Mouse (Mus musculus): Measurements from ENCODE around the gene Mthfd1l. TPM values are rescaled to one million over a fixed set of nuclear protein-coding genes. Genes with fewer than 3 reads are reported as not detected.
A peak's percentile ranks its signal among the peaks of the same experiment; 100 is the strongest.
"Not testable (repeated sequence)": the region's sequence is repeated elsewhere in the genome, so short reads cannot be mapped to it uniquely, and the experiment has no call there.

Gene Mthfd1l
- polyA plus RNA-seq, 1 experiment from 2014 or later = 8.3 TPM

DNA sequence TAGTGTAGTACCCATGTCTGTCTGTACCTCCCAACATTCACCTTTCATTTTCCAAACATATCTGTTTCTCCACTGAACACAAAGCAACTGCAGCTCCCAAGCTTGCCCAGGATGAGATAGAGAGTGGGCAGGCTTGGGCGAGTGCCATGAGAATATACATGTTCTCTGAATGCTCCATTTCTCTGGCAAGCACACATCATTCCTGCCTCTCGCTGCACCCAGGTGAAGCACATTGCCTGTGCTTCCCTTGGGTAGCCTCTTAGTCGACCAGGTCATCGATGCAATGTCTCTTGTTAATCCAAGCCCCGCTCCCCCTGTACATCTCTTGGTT lies 140.4 kb downstream of the Mthfd1l start:
- H3K36me3 ChIP-seq = no peaks in the 10 kb centered on the region
- no peaks in the 10 kb centered on the region for H3K27me3 ChIP-seq
- 95% methylated on average over 5 of the region's 5 CpGs for WGBS
- no peak overlapping the region for H3K27ac ChIP-seq
- ATAC-seq (ENCODE audit: insufficient number of reproducible peaks, low FRiP score, low TSS enrichment, low read depth) = no peak
- H3K9ac ChIP-seq = no peak overlapping the region
- H3K4me1 ChIP-seq = peaks cover 6% of the 10 kb centered on the region
- H3K9me3 ChIP-seq = no peaks in the 10 kb centered on the region
- no peak overlapping the region for H3K4me3 ChIP-seq
- no peak overlapping the region for H3K4me2 ChIP-seq

DNA sequence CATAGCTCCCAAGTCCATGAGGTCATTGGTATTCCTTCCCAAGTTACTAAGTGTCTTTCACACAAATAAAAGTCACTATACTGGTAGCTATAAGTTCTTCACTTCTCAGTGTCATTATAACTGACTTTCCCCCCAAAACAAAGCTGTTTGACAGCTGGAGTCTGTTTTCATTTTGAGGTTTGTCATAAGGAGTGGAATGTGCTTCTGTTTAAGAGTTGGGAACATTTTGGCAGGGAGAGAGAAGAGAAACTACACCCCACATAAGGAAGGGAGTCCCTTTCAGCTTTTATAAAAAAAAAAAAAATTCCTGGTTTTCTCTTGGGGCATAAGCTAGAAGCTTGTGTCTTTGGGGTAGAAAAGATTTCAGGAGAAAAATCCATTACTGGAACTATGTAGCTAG lies 143.7 kb downstream of the Mthfd1l start:
- peaks cover 9% of the 10 kb centered on the region for H3K4me1 ChIP-seq
- no peak overlapping the region for H3K9ac ChIP-seq
- H3K4me2 ChIP-seq = peak overlapping the region; percentile 8; the same call in 1 of the 2 replicates
- H3K36me3 ChIP-seq = no peaks in the 10 kb centered on the region
- ATAC-seq (ENCODE audit: insufficient number of reproducible peaks, low FRiP score, low TSS enrichment, low read depth) = no peak
- peak overlapping the region; percentile 69 for H3K27ac ChIP-seq
- H3K4me3 ChIP-seq = no peak overlapping the region
- no peaks in the 10 kb centered on the region for H3K9me3 ChIP-seq
- H3K27me3 ChIP-seq = no peaks in the 10 kb centered on the region

DNA sequence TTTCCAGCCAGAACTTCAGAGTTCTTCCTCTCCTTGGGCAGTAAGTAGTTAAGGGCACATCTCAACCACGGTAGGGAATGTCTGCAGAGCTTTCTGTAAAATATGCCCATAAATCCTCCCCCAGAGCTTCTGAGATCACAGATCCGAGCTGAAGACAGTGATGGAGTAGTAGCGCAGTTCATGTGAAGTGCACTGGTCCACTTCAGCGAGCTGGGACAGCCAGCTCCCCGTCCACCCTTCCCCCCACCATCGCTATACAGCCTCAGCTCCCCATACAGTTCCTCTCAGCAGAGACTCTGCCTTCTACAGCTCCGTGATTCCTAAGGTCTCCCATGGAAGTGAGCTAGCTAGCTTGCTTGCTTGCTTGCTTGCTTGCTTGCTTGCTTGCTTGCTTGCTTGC lies 144.2 kb downstream of the Mthfd1l start:
- no peaks in the 10 kb centered on the region for H3K9me3 ChIP-seq
- H3K36me3 ChIP-seq = no peaks in the 10 kb centered on the region
- 9% methylated on average over 7 of the region's 7 CpGs for WGBS
- no peak for ATAC-seq (ENCODE audit: insufficient number of reproducible peaks, low FRiP score, low TSS enrichment, low read depth)
- no peaks in the 10 kb centered on the region for H3K27me3 ChIP-seq
- peak overlapping the region; percentile 8; the same call in 1 of the 2 replicates for H3K4me2 ChIP-seq
- H3K4me1 ChIP-seq = peaks cover 9% of the 10 kb centered on the region
- peak overlapping the region; percentile 69 for H3K27ac ChIP-seq
- H3K9ac ChIP-seq = no peak overlapping the region
- no peak overlapping the region for H3K4me3 ChIP-seq

DNA sequence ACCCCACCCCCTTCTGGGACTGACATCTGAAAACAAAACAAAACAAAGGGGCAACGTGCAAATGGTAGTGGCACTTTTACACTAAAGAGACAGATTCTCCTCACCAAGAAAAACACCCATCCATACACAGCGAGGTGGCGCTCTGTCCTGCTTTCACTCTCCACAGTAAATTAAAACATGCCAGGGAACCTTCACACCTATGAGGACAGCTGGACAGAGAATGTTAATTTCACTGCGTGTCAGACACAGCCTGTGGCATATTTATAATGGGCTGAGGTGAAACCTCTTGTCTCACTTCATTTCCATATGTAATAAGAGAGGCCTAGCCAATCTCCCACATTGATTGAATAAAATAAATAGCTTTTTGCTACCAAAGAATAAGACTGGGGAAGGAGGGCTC lies 146.4 kb downstream of the Mthfd1l start:
- ATAC-seq (ENCODE audit: insufficient number of reproducible peaks, low FRiP score, low TSS enrichment, low read depth) = no peak
- 76% methylated on average over 4 of the region's 4 CpGs for WGBS
- H3K27me3 ChIP-seq = no peaks in the 10 kb centered on the region

DNA sequence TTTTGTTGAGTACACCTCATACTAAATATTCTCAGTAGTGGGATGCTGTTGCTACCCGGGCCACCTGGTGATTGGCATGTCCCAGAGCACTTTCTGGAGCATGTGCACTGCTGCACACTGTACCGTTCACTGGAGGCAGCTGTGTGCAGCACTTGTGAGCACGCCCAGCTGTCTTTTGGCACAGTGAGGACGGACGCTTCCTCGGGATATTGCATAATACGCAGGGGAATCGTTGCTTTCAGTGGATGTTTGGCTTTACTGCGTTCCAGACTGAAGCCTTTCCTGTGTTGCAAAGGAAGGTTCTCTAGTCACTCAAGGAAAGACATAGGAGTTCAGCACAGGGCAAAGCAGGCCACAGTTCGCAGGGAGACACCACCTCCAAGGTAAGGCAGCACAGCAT lies 147.8 kb downstream of the Mthfd1l start:
- no peaks in the 10 kb centered on the region for H3K27me3 ChIP-seq
- H3K9me3 ChIP-seq = no peaks in the 10 kb centered on the region
- H3K4me3 ChIP-seq = no peak overlapping the region
- no peak for ATAC-seq (ENCODE audit: insufficient number of reproducible peaks, low FRiP score, low TSS enrichment, low read depth)
- H3K4me2 ChIP-seq = no peak overlapping the region
- no peak overlapping the region for H3K9ac ChIP-seq
- H3K27ac ChIP-seq = no peak overlapping the region
- H3K36me3 ChIP-seq = no peaks in the 10 kb centered on the region
- H3K4me1 ChIP-seq = peaks cover 13% of the 10 kb centered on the region
- 62% methylated on average over 10 of the region's 10 CpGs for WGBS

More for the DNA sequence above, 146.4 kb downstream of the Mthfd1l start:
- H3K9me3 ChIP-seq = no peaks in the 10 kb centered on the region
- H3K4me2 ChIP-seq = no peak overlapping the region
- H3K9ac ChIP-seq = no peak overlapping the region
- no peak overlapping the region for H3K4me3 ChIP-seq
- H3K27ac ChIP-seq = no peak overlapping the region
- no peaks in the 10 kb centered on the region for H3K36me3 ChIP-seq
- peaks cover 9% of the 10 kb centered on the region for H3K4me1 ChIP-seq

DNA sequence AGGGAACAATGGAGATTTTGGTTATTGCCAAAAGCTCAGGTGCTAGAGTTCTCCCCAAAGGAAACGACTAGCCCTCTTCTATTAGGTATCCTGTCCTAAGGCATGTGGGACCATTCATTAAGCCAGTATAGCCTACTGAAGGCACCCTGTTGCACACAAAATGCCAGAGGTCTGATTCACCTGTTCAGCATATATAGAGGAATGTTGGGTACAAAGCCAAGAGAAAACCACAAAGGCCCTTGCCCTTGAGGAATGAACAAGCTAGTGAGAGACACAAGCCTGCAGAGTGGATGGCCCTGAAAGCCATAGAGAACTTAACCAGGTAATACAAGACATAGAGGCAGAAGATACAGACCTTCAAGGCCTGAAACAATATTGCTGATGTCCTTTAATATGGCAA lies 148.3 kb downstream of the Mthfd1l start:
- H3K27me3 ChIP-seq = no peaks in the 10 kb centered on the region
- 83% methylated on average over 1 of the region's 1 CpGs for WGBS
- H3K9me3 ChIP-seq = no peaks in the 10 kb centered on the region
- H3K27ac ChIP-seq = no peak overlapping the region
- H3K4me3 ChIP-seq = no peak overlapping the region
- no peaks in the 10 kb centered on the region for H3K36me3 ChIP-seq
- no peak for ATAC-seq (ENCODE audit: insufficient number of reproducible peaks, low FRiP score, low TSS enrichment, low read depth)
- peaks cover 14% of the 10 kb centered on the region for H3K4me1 ChIP-seq
- no peak overlapping the region for H3K4me2 ChIP-seq
- no peak overlapping the region for H3K9ac ChIP-seq

DNA sequence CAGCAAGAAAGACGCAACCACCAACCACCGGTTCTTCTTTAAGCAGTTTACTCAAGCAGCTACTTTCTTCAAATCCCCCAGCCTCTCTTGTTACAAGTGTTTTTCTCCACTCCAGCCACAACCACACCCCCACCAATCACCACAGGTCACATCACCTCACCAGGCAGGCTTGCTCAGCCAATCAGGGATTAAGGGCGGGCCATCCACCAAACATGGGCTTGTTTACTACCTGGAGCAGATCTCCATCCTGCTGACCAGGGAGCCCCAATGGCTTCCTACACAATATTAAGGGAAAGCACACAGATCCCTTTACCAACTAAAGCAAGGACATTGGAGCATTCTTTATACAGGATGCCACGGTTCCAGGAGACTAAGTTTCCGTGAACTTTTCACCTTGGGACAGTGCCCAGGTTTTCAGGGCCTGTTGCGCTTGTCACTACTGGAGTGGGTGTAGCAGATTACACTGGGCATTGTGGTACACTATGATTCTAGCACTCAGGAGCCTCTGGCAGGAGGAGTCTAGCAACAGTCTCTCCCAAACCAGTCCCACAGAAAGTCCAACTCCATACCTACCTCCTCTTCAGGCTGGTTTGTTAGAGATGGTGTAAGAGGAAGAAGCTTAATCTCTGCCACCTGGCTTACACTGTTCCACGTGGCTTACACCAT lies 150.5 kb downstream of the Mthfd1l start:
- H3K4me3 ChIP-seq = not testable (repeated sequence)

DNA sequence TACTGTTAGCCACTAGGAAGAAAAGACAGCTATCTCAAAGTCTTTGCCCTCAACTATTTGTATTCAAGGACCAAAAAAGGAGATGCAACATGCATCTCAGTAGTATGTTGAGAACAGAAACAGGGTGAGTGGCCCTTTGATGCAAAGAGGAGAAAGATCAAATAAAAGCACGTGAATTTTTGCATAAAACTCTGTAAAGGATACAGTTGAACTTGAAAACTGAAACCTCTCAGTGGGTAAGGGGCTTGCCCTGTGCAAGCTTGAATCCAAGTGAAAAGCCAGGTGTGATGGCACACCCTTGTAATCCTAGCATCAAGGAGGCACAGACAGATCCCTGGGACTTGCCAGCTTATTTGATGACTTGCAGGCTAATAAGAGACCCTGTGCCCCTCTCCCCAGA lies 151.2 kb downstream of the Mthfd1l start:
- no peak overlapping the region for H3K9ac ChIP-seq
- H3K27me3 ChIP-seq = no peaks in the 10 kb centered on the region
- 38% methylated on average over 1 of the region's 1 CpGs for WGBS
- no peak overlapping the region for H3K27ac ChIP-seq
- H3K4me3 ChIP-seq = no peak overlapping the region
- no peaks in the 10 kb centered on the region for H3K36me3 ChIP-seq
- no peak for ATAC-seq (ENCODE audit: insufficient number of reproducible peaks, low FRiP score, low TSS enrichment, low read depth)
- no peaks in the 10 kb centered on the region for H3K9me3 ChIP-seq
- no peak overlapping the region for H3K4me2 ChIP-seq
- H3K4me1 ChIP-seq = peaks cover 12% of the 10 kb centered on the region; the same call in 1 of the 2 replicates

More for the DNA sequence above, 150.5 kb downstream of the Mthfd1l start:
- H3K4me2 ChIP-seq; H3K27ac ChIP-seq; ATAC-seq (ENCODE audit: insufficient number of reproducible peaks, low FRiP score, low TSS enrichment, low read depth); H3K36me3 ChIP-seq; H3K27me3 ChIP-seq; H3K9me3 ChIP-seq; H3K9ac ChIP-seq: not testable (repeated sequence)
- H3K4me1 ChIP-seq = peaks cover 12% of the 10 kb centered on the region; the same call in 1 of the 2 replicates
- 66% methylated on average over 7 of the region's 7 CpGs for WGBS

DNA sequence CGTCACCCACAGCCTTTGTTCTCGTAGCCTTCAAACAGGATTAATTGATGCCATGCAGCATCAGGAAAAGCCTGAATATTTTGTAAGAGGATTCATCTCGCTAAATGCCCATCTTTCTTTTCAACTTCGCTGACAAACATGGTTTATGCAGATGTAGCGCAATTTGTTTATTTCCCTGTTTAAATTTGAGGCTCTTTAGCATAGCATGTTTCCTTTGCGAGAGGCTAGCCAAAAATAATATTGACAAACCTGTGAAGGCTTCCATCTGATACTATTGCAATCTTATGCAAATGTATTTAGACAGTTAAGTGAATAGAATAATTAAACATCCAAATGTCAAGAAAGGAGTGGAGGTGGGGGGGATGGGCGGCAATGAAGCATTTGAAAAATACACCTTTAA lies 152.3 kb downstream of the Mthfd1l start:
- WGBS = 76% methylated on average over 7 of the region's 7 CpGs
- Histone ChIP-seq H3K27ac (no peak overlapping the region), H3K36me3 (no peaks in the 10 kb centered on the region), H3K27me3 (no peaks in the 10 kb centered on the region), H3K4me1 (peaks cover 15% of the 10 kb centered on the region; the same call in 1 of the 2 replicates), H3K9me3 (no peaks in the 10 kb centered on the region), H3K9ac (no peak overlapping the region), H3K4me2 (no peak overlapping the region), H3K4me3 (no peak overlapping the region)
- no peak for ATAC-seq (ENCODE audit: insufficient number of reproducible peaks, low FRiP score, low TSS enrichment, low read depth)

DNA sequence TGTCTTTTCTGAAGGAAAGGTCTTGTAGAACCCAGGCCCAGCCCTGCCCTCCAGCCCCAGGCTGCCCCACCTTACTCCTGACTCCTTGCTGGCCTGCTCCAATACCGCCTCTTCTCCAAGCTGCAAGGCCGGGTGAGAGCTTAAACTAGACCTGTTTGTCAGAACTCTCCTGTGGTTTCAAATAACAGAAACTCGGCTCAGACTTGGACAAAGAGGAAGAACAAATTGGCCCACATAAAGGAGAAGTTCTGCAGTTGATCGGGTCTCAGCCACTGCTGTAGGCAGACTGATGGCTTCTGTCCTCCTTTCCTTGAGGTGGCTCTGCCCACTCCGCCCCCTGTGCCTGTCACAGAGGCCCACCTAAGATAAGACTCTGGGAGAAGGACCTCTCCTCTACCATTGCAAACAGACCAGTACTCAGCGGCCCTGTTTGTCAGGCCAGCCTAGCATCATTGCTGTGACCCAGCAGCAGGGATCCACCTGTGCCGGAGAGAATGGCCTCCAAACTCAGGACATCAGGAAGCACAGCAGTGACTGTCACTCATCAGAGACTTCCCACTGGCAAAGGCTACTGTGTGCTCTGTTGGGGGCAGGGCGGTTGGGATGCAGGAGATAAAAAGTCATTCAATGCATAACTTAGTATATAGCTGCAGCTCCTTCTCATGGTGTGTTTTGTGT lies 153.6 kb downstream of the Mthfd1l start:
- peak overlapping the region; percentile 43; the same call in 1 of the 2 replicates for H3K27ac ChIP-seq
- no peaks in the 10 kb centered on the region for H3K27me3 ChIP-seq
- H3K4me1 ChIP-seq = peaks cover 14% of the 10 kb centered on the region; the same call in 1 of the 2 replicates
- no peak overlapping the region for H3K9ac ChIP-seq
- no peaks in the 10 kb centered on the region for H3K9me3 ChIP-seq
- H3K36me3 ChIP-seq = no peaks in the 10 kb centered on the region
- WGBS = 66% methylated on average over 8 of the region's 8 CpGs
- ATAC-seq (ENCODE audit: insufficient number of reproducible peaks, low FRiP score, low TSS enrichment, low read depth) = no peak
- no peak overlapping the region for H3K4me2 ChIP-seq
- no peak overlapping the region for H3K4me3 ChIP-seq

DNA sequence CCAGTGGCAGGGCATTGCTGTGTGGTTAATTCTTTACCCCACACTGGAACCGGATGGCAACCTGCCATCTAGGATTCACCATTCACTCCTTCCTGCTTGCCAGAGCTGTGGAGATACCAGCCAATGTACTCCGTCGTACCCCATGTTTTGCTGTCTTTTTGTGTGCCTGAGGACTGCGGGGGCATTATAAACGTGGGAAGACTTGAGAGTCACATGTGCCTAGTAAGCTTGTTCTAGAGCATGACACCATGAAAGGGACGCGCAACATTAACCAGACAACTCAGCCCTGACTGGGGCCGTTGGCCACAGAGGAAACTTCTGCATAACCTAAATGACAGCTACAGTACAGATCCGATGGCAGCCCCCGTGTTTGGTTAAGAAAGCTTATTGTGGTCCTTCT lies 155.5 kb downstream of the Mthfd1l start:
- Histone ChIP-seq H3K9me3 (no peaks in the 10 kb centered on the region), H3K4me3 (no peak overlapping the region), H3K4me1 (peaks cover 14% of the 10 kb centered on the region; the same call in 1 of the 2 replicates), H3K36me3 (no peaks in the 10 kb centered on the region), H3K9ac (no peak overlapping the region), H3K27me3 (no peaks in the 10 kb centered on the region), H3K4me2 (no peak overlapping the region), H3K27ac (no peak overlapping the region)
- WGBS = 81% methylated on average over 10 of the region's 10 CpGs
- no peak for ATAC-seq (ENCODE audit: insufficient number of reproducible peaks, low FRiP score, low TSS enrichment, low read depth)

DNA sequence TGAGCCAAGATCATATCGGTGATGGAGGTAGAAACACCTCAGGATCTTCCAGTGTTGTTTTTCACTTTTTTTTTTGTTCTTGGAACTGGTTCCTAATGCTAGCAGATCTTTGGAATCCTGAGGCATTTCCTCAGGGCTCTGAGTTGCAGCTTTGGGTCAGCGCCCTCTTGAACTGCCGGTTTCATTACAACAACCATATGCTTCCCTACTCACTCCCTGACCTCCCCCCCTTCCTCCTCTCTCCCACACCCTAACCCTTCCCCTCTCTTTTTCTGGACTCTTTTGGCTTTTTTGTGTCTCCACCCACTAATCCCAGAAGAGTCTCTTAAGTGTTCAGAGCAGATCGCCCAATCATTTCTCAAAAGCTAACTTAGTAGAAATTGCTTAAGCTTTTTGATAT lies 156.0 kb downstream of the Mthfd1l start:
- WGBS = 63% methylated on average over 4 of the region's 4 CpGs
- Histone ChIP-seq H3K36me3 (no peaks in the 10 kb centered on the region), H3K27me3 (no peaks in the 10 kb centered on the region), H3K4me1 (peaks cover 14% of the 10 kb centered on the region; the same call in 1 of the 2 replicates), H3K9ac (no peak overlapping the region), H3K4me2 (no peak overlapping the region), H3K9me3 (no peaks in the 10 kb centered on the region), H3K4me3 (no peak overlapping the region), H3K27ac (no peak overlapping the region)
- no peak for ATAC-seq (ENCODE audit: insufficient number of reproducible peaks, low FRiP score, low TSS enrichment, low read depth)
